Mouse (Mus musculus) C2C12 (cell line): ENCODE measurements around the gene Slc48a1.

Experiments used
- CEBPB ChIP-seq: IDR thresholded peaks from one replicate; pipeline ENCODE4 v1.6.1; 2011; ENCODE audit warnings: low read depth, mild to moderate bottlenecking, control low read depth, moderate library complexity
- CTCF ChIP-seq: IDR thresholded peaks from one replicate; pipeline ENCODE4 v1.5.1; 2011; ENCODE audit not compliant: control insufficient read depth, insufficient read depth, insufficient read length
- MAX ChIP-seq: IDR thresholded peaks from one replicate; pipeline ENCODE4 v1.6.1; 2011; ENCODE audit warnings: mild to moderate bottlenecking, control low read depth
- MYOD1 ChIP-seq: IDR thresholded peaks from one replicate; pipeline ENCODE4 v1.6.1; 2011; ENCODE audit warnings: low read depth; ENCODE audit not compliant: control insufficient read depth, insufficient read length
- MYOG ChIP-seq: IDR thresholded peaks from one replicate; pipeline ENCODE4 v1.6.1; 2011; ENCODE audit not compliant: control insufficient read depth, insufficient read length; ENCODE audit errors: extremely low read depth
- USF1 ChIP-seq: IDR thresholded peaks from one replicate; pipeline ENCODE4 v1.6.1; 2011; ENCODE audit warnings: low read depth, mild to moderate bottlenecking, control low read depth, moderate library complexity

GRCm38 (mm10) chr15:97746748-97747147 is 31.6 kb upstream of the Slc48a1 start:
- no peak for TF ChIP-seq CTCF
- no peak for TF ChIP-seq CEBPB
- TF ChIP-seq MAX = no peak
- TF ChIP-seq MYOG = no peak
- no peak for TF ChIP-seq MYOD1
- no peak for TF ChIP-seq USF1
